Mouse (Mus musculus) hindbrain, embryonic 15.5 days (tissue): ENCODE results near the gene Ddx27. TPM values are rescaled to one million over a fixed set of nuclear protein-coding genes. Genes with fewer than 3 reads are reported as not detected.
A peak's percentile ranks its signal among the peaks of the same experiment; 100 is the strongest.

Source experiments
- ATAC-seq: fragments of 200-750 bp; cut with Nextera tagmentation; 2 replicates; pipeline ENCODE4 v1.8.0; 2017; ENCODE audit warnings: low read depth, moderate number of reproducible peaks, moderate TSS enrichment; ENCODE audit not compliant: low FRiP score
- H3K27ac ChIP-seq: fragments of 300-500 bp; sonication (generic); replicated peaks from 2 replicates; pipeline ENCODE4 v1.5.1; 2015; ENCODE audit warnings: mild to moderate bottlenecking, inconsistent platforms
- H3K27me3 ChIP-seq: fragments of 300-500 bp; sonication (generic); 2 replicates; pipeline ENCODE4 v1.6.1; 2015; ENCODE audit warnings: control low read depth, inconsistent platforms
- H3K36me3 ChIP-seq: fragments of 300-500 bp; sonication (generic); 2 replicates; pipeline ENCODE4 v1.6.1; 2015; ENCODE audit warnings: control low read depth, inconsistent platforms
- H3K4me1 ChIP-seq: fragments of 300-500 bp; sonication (generic); replicated peaks from 2 replicates; pipeline ENCODE4 v1.6.1; 2015; ENCODE audit warnings: control low read depth, inconsistent platforms
- H3K4me2 ChIP-seq: fragments of 300-500 bp; sonication (generic); 2 replicates; pipeline ENCODE4 v1.6.1; 2015; ENCODE audit warnings: moderate library complexity, mild to moderate bottlenecking, inconsistent platforms
- H3K4me3 ChIP-seq: fragments of 300-500 bp; sonication (generic); 2 replicates; pipeline ENCODE4 v1.5.1; 2015; ENCODE audit warnings: mild to moderate bottlenecking, inconsistent platforms
- H3K9ac ChIP-seq: fragments of 300-500 bp; sonication (generic); 2 replicates; pipeline ENCODE4 v1.6.1; 2015; ENCODE audit warnings: inconsistent platforms
- H3K9me3 ChIP-seq: fragments of 300-500 bp; sonication (generic); 2 replicates; pipeline ENCODE4 v1.6.1; 2016; ENCODE audit warnings: control low read depth, inconsistent platforms
- WGBS: fragments of 180-500 bp; shearing (Covaris S2); methylation state at CpG from one replicate; pipeline ENCODE4 v1.1.7; 2015; 5-methylcytosine and 5-hydroxymethylcytosine counted together
- polyA plus RNA-seq: library from polyadenylated mRNA; unstranded; fragments of >200 nt; fragmentation: Nextera tagmentation; extraction: Ambion mirVana; gene quantifications from 2 replicates; pipeline ENCODE4 v1.2.1, GENCODE M21; 2015

The Ddx27 gene
- polyA plus RNA-seq, 1 experiment from 2014 or later, result 35.4 TPM

GRCm38 (mm10) chr2:167058814-167059387 lies 43.9 kb downstream of the Ddx27 start:
- no peak overlapping the region for H3K27ac ChIP-seq
- peaks cover 38% of the 10 kb centered on the region for H3K36me3 ChIP-seq
- no peaks in the 10 kb centered on the region for H3K27me3 ChIP-seq
- H3K4me3 ChIP-seq, result no peak overlapping the region
- no peak overlapping the region for H3K4me2 ChIP-seq
- no peaks in the 10 kb centered on the region for H3K9me3 ChIP-seq
- ATAC-seq, result no peak
- no peak overlapping the region for H3K9ac ChIP-seq
- 61% methylated on average over 3 of the region's 3 CpGs for WGBS
- peaks cover 28% of the 10 kb centered on the region for H3K4me1 ChIP-seq

- no peak overlapping the region for H3K27ac ChIP-seq
- H3K9ac ChIP-seq, result no peak overlapping the region
- H3K9me3 ChIP-seq, result no peaks in the 10 kb centered on the region
- no peak overlapping the region for H3K4me2 ChIP-seq
- peaks cover 29% of the 10 kb centered on the region for H3K4me1 ChIP-seq
- WGBS, result 38% methylated on average over 8 of the region's 8 CpGs
- H3K27me3 ChIP-seq, result no peaks in the 10 kb centered on the region
- peaks cover 36% of the 10 kb centered on the region for H3K36me3 ChIP-seq
- no peak for ATAC-seq
- no peak overlapping the region for H3K4me3 ChIP-seq
These were observed 44.5 kb downstream of the Ddx27 start for GRCm38 (mm10) chr2:167059536-167059935.

- H3K9ac ChIP-seq, result no peak overlapping the region
- ATAC-seq, result no peak
- H3K27me3 ChIP-seq, result no peaks in the 10 kb centered on the region
- H3K4me1 ChIP-seq, result peaks cover 33% of the 10 kb centered on the region
- H3K9me3 ChIP-seq, result no peaks in the 10 kb centered on the region
- H3K27ac ChIP-seq, result no peak overlapping the region
- WGBS, result 64% methylated on average over 12 of the region's 12 CpGs
- H3K4me2 ChIP-seq, result no peak overlapping the region
- no peak overlapping the region for H3K4me3 ChIP-seq
- H3K36me3 ChIP-seq, result peaks cover 35% of the 10 kb centered on the region
These were observed 45.0 kb downstream of the Ddx27 start for GRCm38 (mm10) chr2:167059960-167060359.

GRCm38 (mm10) chr2:167060360-167060759 lies 45.4 kb downstream of the Ddx27 start:
- Histone ChIP-seq H3K9ac (0 out of 2 replicates have a peak overlapping the region, but pooled peaks have one; percentile 94), H3K4me1 (peaks cover 37% of the 10 kb centered on the region), H3K36me3 (peaks cover 35% of the 10 kb centered on the region), H3K9me3 (no peaks in the 10 kb centered on the region), H3K4me3 (0 out of 2 replicates have a peak overlapping the region, but pooled peaks have one; percentile 0), H3K4me2 (peak overlapping the region; percentile 13; the same call in 1 of the 2 replicates), H3K27ac (no peak overlapping the region; the same call in 1 of the 2 replicates), H3K27me3 (no peaks in the 10 kb centered on the region)
- ATAC-seq, result no peak
- 61% methylated on average over 3 of the region's 3 CpGs for whole genome bisulfite sequencing

GRCm38 (mm10) chr2:167060761-167061160 lies 45.8 kb downstream of the Ddx27 start:
- 0 out of 2 replicates have a peak overlapping the region, but pooled peaks have one; percentile 0 for H3K4me3 ChIP-seq
- H3K9me3 ChIP-seq, result no peaks in the 10 kb centered on the region
- no peak overlapping the region; the same call in 1 of the 2 replicates for H3K27ac ChIP-seq
- no peaks in the 10 kb centered on the region for H3K27me3 ChIP-seq
- peak overlapping the region; percentile 78; the same call in 1 of the 2 replicates for H3K4me2 ChIP-seq
- H3K9ac ChIP-seq, result 0 out of 2 replicates have a peak overlapping the region, but pooled peaks have one; percentile 94
- H3K36me3 ChIP-seq, result peaks cover 35% of the 10 kb centered on the region
- no peak for ATAC-seq
- H3K4me1 ChIP-seq, result peaks cover 41% of the 10 kb centered on the region

GRCm38 (mm10) chr2:167061381-167062034 lies 46.5 kb downstream of the Ddx27 start:
- 26% methylated on average over 11 of the region's 11 CpGs for WGBS
- Histone ChIP-seq H3K4me3 (peak overlapping the region; percentile 94), H3K9ac (peak overlapping the region; percentile 94), H3K4me1 (peaks cover 45% of the 10 kb centered on the region), H3K27me3 (no peaks in the 10 kb centered on the region), H3K27ac (no peak overlapping the region), H3K36me3 (peaks cover 34% of the 10 kb centered on the region), H3K9me3 (no peaks in the 10 kb centered on the region), H3K4me2 (peak overlapping the region; percentile 78)
- ATAC-seq, result 0 out of 2 replicates have a peak, but pooled peaks have one; percentile 5

GRCm38 (mm10) chr2:167062497-167062911 lies 47.5 kb downstream of the Ddx27 start:
- H3K27me3 ChIP-seq, result no peaks in the 10 kb centered on the region
- peak; percentile 90 for ATAC-seq
- 0% methylated on average over 19 of the region's 60 CpGs for whole genome bisulfite sequencing

GRCm38 (mm10) chr2:167062965-167063880 lies 48.2 kb downstream of the Ddx27 start, which contains the start of gene Znfx1:
Gene Znfx1 (minus strand): TSS chr2:167063015.
- Histone ChIP-seq H3K4me2 (peak within 1 kb of the TSS; percentile 78), H3K4me1 (peaks cover 45% of the 10 kb centered on the region), H3K9ac (peak within 1 kb of the TSS; percentile 94), H3K4me3 (peak within 1 kb of the TSS; percentile 94), H3K27ac (peak within 1 kb of the TSS; percentile 96), H3K27me3 (no peaks in the 10 kb centered on the region), H3K9me3 (no peaks in the 10 kb centered on the region), H3K36me3 (peaks cover 33% of the 10 kb centered on the region)
- peak; percentile 95 for ATAC-seq
- WGBS, result under 1% methylated on average over 43 of the region's 57 CpGs

More at GRCm38 (mm10) chr2:167062497-167062911, 47.5 kb downstream of the Ddx27 start:
- H3K27ac ChIP-seq, result peak overlapping the region; percentile 96
- H3K4me3 ChIP-seq, result peak overlapping the region; percentile 94
- H3K4me2 ChIP-seq, result peak overlapping the region; percentile 78
- H3K4me1 ChIP-seq, result peaks cover 45% of the 10 kb centered on the region
- no peaks in the 10 kb centered on the region for H3K9me3 ChIP-seq
- peak overlapping the region; percentile 94 for H3K9ac ChIP-seq
- peaks cover 36% of the 10 kb centered on the region for H3K36me3 ChIP-seq

GRCm38 (mm10) chr2:167063906-167064496 lies 49.0 kb downstream of the Ddx27 start:
- peaks cover 45% of the 10 kb centered on the region for H3K4me1 ChIP-seq
- peak overlapping the region; percentile 96 for H3K27ac ChIP-seq
- H3K9me3 ChIP-seq, result no peaks in the 10 kb centered on the region
- peaks cover 33% of the 10 kb centered on the region for H3K36me3 ChIP-seq
- H3K27me3 ChIP-seq, result no peaks in the 10 kb centered on the region
- peak overlapping the region; percentile 78 for H3K4me2 ChIP-seq
- ATAC-seq, result no peak
- peak overlapping the region; percentile 94 for H3K4me3 ChIP-seq
- WGBS, result 0% methylated on average over 7 of the region's 7 CpGs
- H3K9ac ChIP-seq, result peak overlapping the region; percentile 94

GRCm38 (mm10) chr2:167064601-167065295 lies 49.8 kb downstream of the Ddx27 start:
- peaks cover 28% of the 10 kb centered on the region for H3K36me3 ChIP-seq
- no peaks in the 10 kb centered on the region for H3K9me3 ChIP-seq
- no peaks in the 10 kb centered on the region for H3K27me3 ChIP-seq
- no peak for ATAC-seq
- peak overlapping the region; percentile 54 for H3K9ac ChIP-seq
- H3K4me2 ChIP-seq, result peak overlapping the region; percentile 78
- peak overlapping the region; percentile 23; the same call in 1 of the 2 replicates for H3K27ac ChIP-seq
- H3K4me1 ChIP-seq, result peaks cover 40% of the 10 kb centered on the region
- 27% methylated on average over 9 of the region's 9 CpGs for WGBS
- peak overlapping the region; percentile 94 for H3K4me3 ChIP-seq

- 59% methylated on average over 1 of the region's 1 CpGs for WGBS
- Histone ChIP-seq H3K9me3 (no peaks in the 10 kb centered on the region), H3K4me3 (no peak overlapping the region), H3K36me3 (peaks cover 26% of the 10 kb centered on the region), H3K4me1 (peaks cover 33% of the 10 kb centered on the region), H3K27ac (no peak overlapping the region), H3K9ac (no peak overlapping the region), H3K4me2 (no peak overlapping the region), H3K27me3 (no peaks in the 10 kb centered on the region)
- no peak for ATAC-seq
These were observed 51.0 kb downstream of the Ddx27 start for GRCm38 (mm10) chr2:167066031-167066430.
